Mouse (Mus musculus): ENCODE measurements around the gene Tenm2. TPM values are rescaled to one million over a fixed set of nuclear protein-coding genes. Genes with fewer than 3 reads are reported as not detected.

The Tenm2 gene
- polyA plus RNA-seq, 1 experiment from 2014 or later: 0.01 TPM

DNA sequence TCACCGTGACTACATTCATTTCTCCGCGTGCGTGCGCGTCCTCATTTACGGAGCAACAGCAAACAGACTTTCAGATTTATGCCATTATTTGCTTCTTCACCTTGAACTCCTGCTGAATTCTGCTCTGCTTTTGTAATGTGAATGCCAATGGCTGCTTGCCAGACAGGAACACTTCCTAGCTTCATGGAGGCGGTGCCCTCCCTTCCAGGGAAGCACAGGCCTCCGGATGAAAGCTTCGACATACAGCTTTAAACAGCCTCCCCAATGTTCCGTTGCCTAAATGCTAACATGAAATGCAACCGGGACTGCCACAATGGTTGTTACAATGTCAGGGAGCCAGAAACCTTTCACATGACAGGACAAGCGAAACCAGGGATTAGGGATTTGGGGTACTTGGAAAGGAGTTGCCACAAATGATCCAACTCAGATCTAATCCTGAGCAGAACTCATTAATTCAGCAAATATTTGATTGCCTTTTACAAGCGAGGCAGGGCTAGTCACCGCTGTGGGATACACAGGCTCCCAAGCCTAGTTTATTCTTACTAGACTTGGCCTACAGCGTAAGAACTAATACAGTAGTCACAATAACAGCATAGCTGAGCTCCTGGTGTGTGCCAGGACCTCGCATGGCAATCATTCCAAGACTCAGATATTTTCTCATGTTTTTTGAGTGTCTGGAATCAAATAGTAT, 970.8 kb downstream of the Tenm2 start:
- Histone ChIP-seq H3K9me3 (replicated peaks; ENCODE audit: control insufficient read depth, low read length) (no peaks in the 10 kb centered on the region), H3K36me3 (ENCODE audit: control insufficient read depth, insufficient read depth) (no peaks in the 10 kb centered on the region), H3K9ac (ENCODE audit: low read depth, low read length) (no peak overlapping the region), H3K4me2 (ENCODE audit: low read depth, low read length) (no peak overlapping the region), H3K27me3 (ENCODE audit: control insufficient read depth, insufficient read depth, low read depth, low read length) (no peaks in the 10 kb centered on the region), H3K27ac (ENCODE audit: low read length) (no peak overlapping the region), H3K4me3 (ENCODE audit: low read depth, low read length) (no peak overlapping the region), H3K4me1 (ENCODE audit: control insufficient read depth, low read depth, low read length) (no peaks in the 10 kb centered on the region)
- ATAC-seq (ENCODE audit: low read depth): no peak
- 74% methylated on average over 17 of the region's 17 CpGs for WGBS (ENCODE audit: insufficient replicate concordance)

DNA sequence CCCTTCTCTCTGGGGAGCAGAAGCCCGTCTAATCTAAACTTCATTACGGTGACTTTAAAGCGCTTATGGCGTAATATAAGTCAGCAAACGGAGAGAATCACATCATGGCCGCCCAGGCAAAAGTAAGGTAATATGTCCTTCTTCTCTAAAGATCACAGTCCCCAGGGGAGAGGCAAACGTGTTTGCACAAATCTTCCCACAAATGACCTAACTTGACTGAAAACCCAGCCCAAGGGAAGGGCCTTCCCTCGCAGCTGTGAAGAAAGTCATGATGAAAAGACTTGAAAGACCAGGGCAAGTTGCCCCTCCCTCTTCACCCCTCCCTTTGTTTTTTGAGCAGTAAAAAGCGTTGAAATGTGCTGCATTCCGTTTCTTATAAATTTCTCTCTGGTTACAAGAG, 971.9 kb downstream of the Tenm2 start:
- no peaks in the 10 kb centered on the region for H3K36me3 ChIP-seq (ENCODE audit: control insufficient read depth, insufficient read depth)
- H3K27ac ChIP-seq (ENCODE audit: low read length): no peak overlapping the region
- H3K27me3 ChIP-seq (ENCODE audit: control insufficient read depth, insufficient read depth, low read depth, low read length): no peaks in the 10 kb centered on the region
- no peak overlapping the region for H3K4me2 ChIP-seq (ENCODE audit: low read depth, low read length)
- H3K4me3 ChIP-seq (ENCODE audit: low read depth, low read length): no peak overlapping the region
- no peaks in the 10 kb centered on the region for H3K9me3 ChIP-seq (replicated peaks; ENCODE audit: control insufficient read depth, low read length)
- no peak for ATAC-seq (ENCODE audit: low read depth)
- H3K4me1 ChIP-seq (ENCODE audit: control insufficient read depth, low read depth, low read length): no peaks in the 10 kb centered on the region
- no peak overlapping the region for H3K9ac ChIP-seq (ENCODE audit: low read depth, low read length)
- 50% methylated on average over 10 of the region's 10 CpGs for WGBS (ENCODE audit: insufficient replicate concordance)

DNA sequence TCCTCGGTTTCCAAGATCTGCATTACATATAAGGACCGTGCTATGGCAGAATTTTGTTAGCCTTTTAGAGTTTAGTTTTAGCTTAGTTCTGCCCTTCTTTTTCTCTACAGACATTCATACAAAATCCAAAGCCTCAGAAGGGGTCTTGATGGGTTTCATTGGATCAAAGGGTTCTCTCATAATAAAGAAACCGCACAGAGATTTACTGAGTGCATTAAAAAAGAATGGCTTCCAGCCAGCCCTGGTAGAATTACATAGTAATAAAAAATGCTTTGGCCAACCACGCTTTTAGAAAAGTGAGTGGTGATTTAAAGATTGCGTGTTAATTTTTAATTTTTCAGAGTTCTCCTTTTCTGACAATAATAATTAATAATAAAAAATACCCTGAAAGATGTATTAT, 978.6 kb downstream of the Tenm2 start:
- Histone ChIP-seq H3K4me3 (ENCODE audit: low read depth, low read length) (no peak overlapping the region), H3K27me3 (ENCODE audit: control insufficient read depth, insufficient read depth, low read depth, low read length) (no peaks in the 10 kb centered on the region), H3K27ac (ENCODE audit: low read length) (no peak overlapping the region), H3K36me3 (ENCODE audit: control insufficient read depth, insufficient read depth) (no peaks in the 10 kb centered on the region), H3K4me1 (ENCODE audit: control insufficient read depth, low read depth, low read length) (no peaks in the 10 kb centered on the region), H3K4me2 (ENCODE audit: low read depth, low read length) (no peak overlapping the region), H3K9ac (ENCODE audit: low read depth, low read length) (no peak overlapping the region), H3K9me3 (replicated peaks; ENCODE audit: control insufficient read depth, low read length) (no peaks in the 10 kb centered on the region; the same call in 1 of the 2 replicates)
- no peak for ATAC-seq (ENCODE audit: low read depth)
- 66% methylated on average over 5 of the region's 5 CpGs for WGBS (ENCODE audit: insufficient replicate concordance)

DNA sequence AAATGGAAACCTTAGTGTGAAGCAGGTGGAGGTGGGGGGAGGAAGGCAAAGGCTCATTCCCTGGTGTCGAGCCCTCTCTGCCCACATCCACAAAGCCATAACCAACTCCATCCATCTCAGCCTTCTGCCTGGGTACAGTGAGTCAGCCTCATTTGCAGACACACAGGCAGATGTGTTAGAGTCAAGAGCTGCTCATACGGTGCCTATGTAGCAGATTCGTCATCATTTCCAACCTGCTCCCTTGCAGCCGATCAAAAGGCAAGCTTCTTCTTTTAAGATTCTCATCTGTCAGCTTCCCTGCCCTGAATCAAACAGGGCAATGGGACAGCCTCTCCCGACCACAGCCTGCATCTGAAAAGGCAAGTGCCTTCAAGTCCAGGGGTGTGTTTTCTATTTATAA, 979.0 kb downstream of the Tenm2 start:
- Histone ChIP-seq H3K36me3 (ENCODE audit: control insufficient read depth, insufficient read depth) (no peaks in the 10 kb centered on the region), H3K4me1 (ENCODE audit: control insufficient read depth, low read depth, low read length) (no peaks in the 10 kb centered on the region), H3K27ac (ENCODE audit: low read length) (no peak overlapping the region), H3K27me3 (ENCODE audit: control insufficient read depth, insufficient read depth, low read depth, low read length) (no peaks in the 10 kb centered on the region), H3K9ac (ENCODE audit: low read depth, low read length) (no peak overlapping the region), H3K4me3 (ENCODE audit: low read depth, low read length) (no peak overlapping the region), H3K9me3 (replicated peaks; ENCODE audit: control insufficient read depth, low read length) (no peaks in the 10 kb centered on the region; the same call in 1 of the 2 replicates), H3K4me2 (ENCODE audit: low read depth, low read length) (no peak overlapping the region)
- ATAC-seq (ENCODE audit: low read depth): no peak
- 59% methylated on average over 5 of the region's 5 CpGs for WGBS (ENCODE audit: insufficient replicate concordance)

DNA sequence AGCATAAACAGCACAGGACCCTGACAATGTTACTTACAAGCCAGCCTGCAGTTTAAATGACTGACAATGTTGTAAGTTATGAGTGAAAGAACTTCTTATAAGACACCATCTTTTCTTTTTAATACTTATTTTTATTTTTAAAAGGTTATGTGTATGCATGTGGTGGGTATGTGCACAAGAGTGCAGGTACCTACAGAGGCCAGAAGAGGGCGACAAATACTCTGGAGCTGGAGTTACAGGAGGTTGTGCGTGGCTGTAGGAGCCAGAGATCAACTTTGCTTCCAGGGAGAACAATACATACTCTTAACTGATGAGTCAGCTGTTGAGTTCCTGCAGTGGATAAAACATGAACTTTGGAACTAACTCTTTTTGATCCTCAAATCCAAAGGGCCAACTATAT, 981.7 kb downstream of the Tenm2 start:
- no peak overlapping the region for H3K27ac ChIP-seq (ENCODE audit: low read length)
- no peak overlapping the region for H3K9ac ChIP-seq (ENCODE audit: low read depth, low read length)
- H3K4me1 ChIP-seq (ENCODE audit: control insufficient read depth, low read depth, low read length): no peaks in the 10 kb centered on the region
- no peak for ATAC-seq (ENCODE audit: low read depth)
- H3K4me3 ChIP-seq (ENCODE audit: low read depth, low read length): no peak overlapping the region
- H3K27me3 ChIP-seq (ENCODE audit: control insufficient read depth, insufficient read depth, low read depth, low read length): no peaks in the 10 kb centered on the region
- H3K4me2 ChIP-seq (ENCODE audit: low read depth, low read length): no peak overlapping the region
- no peaks in the 10 kb centered on the region for H3K36me3 ChIP-seq (ENCODE audit: control insufficient read depth, insufficient read depth)
- H3K9me3 ChIP-seq (replicated peaks; ENCODE audit: control insufficient read depth, low read length): no peaks in the 10 kb centered on the region; the same call in 1 of the 2 replicates
- 58% methylated on average over 2 of the region's 2 CpGs for WGBS (ENCODE audit: insufficient replicate concordance)

DNA sequence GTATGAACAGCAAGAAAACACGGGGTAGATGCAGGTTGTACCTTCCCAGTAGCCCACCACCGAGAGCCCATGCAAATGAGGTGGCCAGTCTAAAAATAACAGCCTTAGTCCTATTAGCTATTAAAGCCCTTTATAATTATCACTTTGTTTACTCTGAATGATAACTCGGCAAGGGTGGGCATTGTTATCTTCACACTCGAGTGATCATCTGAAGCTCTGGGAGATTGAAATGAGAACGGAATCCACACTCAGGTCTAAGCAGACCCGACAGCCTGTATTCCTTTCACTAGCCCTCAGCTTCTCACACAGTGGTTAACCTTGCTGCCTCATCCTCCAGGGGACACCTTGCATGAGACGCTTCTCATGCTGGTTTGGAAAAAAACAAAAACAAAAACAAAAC, 985.7 kb downstream of the Tenm2 start:
- no peak overlapping the region for H3K4me2 ChIP-seq (ENCODE audit: low read depth, low read length)
- 47% methylated on average over 7 of the region's 7 CpGs for WGBS (ENCODE audit: insufficient replicate concordance)
- H3K27me3 ChIP-seq (ENCODE audit: control insufficient read depth, insufficient read depth, low read depth, low read length): no peaks in the 10 kb centered on the region
- no peak overlapping the region for H3K9ac ChIP-seq (ENCODE audit: low read depth, low read length)
- no peaks in the 10 kb centered on the region for H3K36me3 ChIP-seq (ENCODE audit: control insufficient read depth, insufficient read depth)
- no peak overlapping the region for H3K4me3 ChIP-seq (ENCODE audit: low read depth, low read length)
- H3K9me3 ChIP-seq (replicated peaks; ENCODE audit: control insufficient read depth, low read length): no peaks in the 10 kb centered on the region; the same call in 1 of the 2 replicates
- H3K4me1 ChIP-seq (ENCODE audit: control insufficient read depth, low read depth, low read length): no peaks in the 10 kb centered on the region
- H3K27ac ChIP-seq (ENCODE audit: low read length): no peak overlapping the region
- no peak for ATAC-seq (ENCODE audit: low read depth)

DNA sequence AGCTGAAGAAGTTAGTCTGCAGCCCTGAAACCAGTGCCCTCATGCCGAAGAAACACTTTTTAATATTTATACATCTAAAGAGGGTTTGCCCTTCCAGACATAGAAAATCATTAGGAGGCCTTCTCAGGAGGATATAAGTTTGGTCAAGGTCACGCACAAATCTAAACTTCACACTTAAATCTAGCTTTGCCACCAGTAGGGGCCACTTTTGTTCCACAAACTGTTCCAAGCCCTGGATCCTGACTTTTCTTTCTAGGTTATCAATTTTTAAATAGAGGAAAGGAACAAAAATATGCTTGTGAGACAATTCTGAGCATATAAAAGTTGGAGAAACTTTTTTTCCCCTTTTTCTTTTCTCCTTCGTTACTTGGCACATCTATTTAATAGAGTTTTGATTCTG, 989.6 kb downstream of the Tenm2 start:
- Histone ChIP-seq H3K9ac (ENCODE audit: low read depth, low read length) (no peak overlapping the region), H3K4me3 (ENCODE audit: low read depth, low read length) (no peak overlapping the region), H3K27ac (ENCODE audit: low read length) (no peak overlapping the region), H3K9me3 (replicated peaks; ENCODE audit: control insufficient read depth, low read length) (no peaks in the 10 kb centered on the region), H3K36me3 (ENCODE audit: control insufficient read depth, insufficient read depth) (no peaks in the 10 kb centered on the region), H3K4me1 (ENCODE audit: control insufficient read depth, low read depth, low read length) (no peaks in the 10 kb centered on the region), H3K27me3 (ENCODE audit: control insufficient read depth, insufficient read depth, low read depth, low read length) (no peaks in the 10 kb centered on the region), H3K4me2 (ENCODE audit: low read depth, low read length) (no peak overlapping the region)
- no peak for ATAC-seq (ENCODE audit: low read depth)
- WGBS (ENCODE audit: insufficient replicate concordance): 61% methylated on average over 3 of the region's 3 CpGs

DNA sequence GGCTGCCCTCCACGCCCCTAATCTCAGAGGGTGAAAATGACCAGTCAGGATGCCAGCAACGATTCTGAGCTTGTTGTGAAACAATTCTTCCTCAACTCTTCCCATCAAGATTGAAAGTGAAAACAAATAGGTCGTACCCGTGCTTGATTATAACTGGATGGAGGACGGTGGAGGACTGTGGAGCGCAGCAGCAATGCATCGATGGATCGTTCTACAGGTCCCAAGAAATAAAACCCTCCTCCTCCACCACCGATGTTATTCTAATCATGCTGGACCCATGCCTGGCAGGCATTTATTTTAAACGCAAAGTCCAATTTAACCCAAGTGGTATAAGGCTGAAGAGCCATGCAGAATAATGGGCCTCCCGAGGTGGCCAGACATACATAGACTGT, 991.3 kb downstream of the Tenm2 start:
- Histone ChIP-seq H3K4me1 (ENCODE audit: control insufficient read depth, low read depth, low read length) (no peaks in the 10 kb centered on the region), H3K9me3 (replicated peaks; ENCODE audit: control insufficient read depth, low read length) (no peaks in the 10 kb centered on the region), H3K27me3 (ENCODE audit: control insufficient read depth, insufficient read depth, low read depth, low read length) (no peaks in the 10 kb centered on the region), H3K27ac (ENCODE audit: low read length) (no peak overlapping the region), H3K4me2 (ENCODE audit: low read depth, low read length) (no peak overlapping the region), H3K4me3 (ENCODE audit: low read depth, low read length) (no peak overlapping the region), H3K36me3 (ENCODE audit: control insufficient read depth, insufficient read depth) (no peaks in the 10 kb centered on the region), H3K9ac (ENCODE audit: low read depth, low read length) (no peak overlapping the region)
- ATAC-seq (ENCODE audit: low read depth): no peak
- WGBS (ENCODE audit: insufficient replicate concordance): 71% methylated on average over 11 of the region's 11 CpGs

DNA sequence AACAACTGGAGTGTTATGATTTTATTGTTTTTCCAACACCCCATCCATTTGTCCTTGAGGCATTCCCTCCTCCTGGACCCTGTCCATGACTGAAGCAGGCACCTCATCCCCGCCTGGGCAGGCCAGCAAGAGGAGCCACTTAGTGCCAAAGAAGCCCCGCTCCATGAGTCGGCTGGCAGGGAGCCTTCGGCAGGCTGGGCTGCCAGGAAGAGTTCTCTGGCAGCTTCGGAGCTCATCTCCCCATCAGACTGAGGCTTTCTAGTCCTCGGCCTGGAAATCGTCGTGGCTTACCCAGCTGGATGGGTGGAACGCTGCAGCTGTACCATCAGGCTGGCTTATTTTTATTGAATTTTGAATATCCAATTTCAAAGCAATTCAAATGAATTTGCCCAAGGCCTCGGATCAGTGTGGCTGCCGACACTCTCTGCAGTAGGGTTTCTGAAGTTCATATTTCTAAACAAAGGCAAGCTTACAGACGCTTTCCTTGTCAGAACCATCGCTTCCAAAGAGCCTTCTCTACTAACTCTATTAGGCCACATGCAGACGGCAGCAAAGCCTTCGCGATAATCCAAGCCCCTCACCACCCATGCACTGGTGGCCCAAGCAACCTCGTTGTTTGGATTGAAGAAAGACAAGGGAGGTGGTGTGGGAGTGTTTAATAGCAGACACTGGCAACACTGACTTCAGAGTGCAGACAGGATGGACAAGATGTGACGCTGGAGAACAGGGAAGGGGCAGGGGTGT, 991.8 kb downstream of the Tenm2 start:
- no peak for ATAC-seq (ENCODE audit: low read depth)
- H3K27ac ChIP-seq (ENCODE audit: low read length): no peak overlapping the region
- no peak overlapping the region for H3K4me2 ChIP-seq (ENCODE audit: low read depth, low read length)
- H3K27me3 ChIP-seq (ENCODE audit: control insufficient read depth, insufficient read depth, low read depth, low read length): no peaks in the 10 kb centered on the region
- H3K9me3 ChIP-seq (replicated peaks; ENCODE audit: control insufficient read depth, low read length): no peaks in the 10 kb centered on the region
- H3K4me1 ChIP-seq (ENCODE audit: control insufficient read depth, low read depth, low read length): no peaks in the 10 kb centered on the region
- H3K9ac ChIP-seq (ENCODE audit: low read depth, low read length): no peak overlapping the region
- no peak overlapping the region for H3K4me3 ChIP-seq (ENCODE audit: low read depth, low read length)
- H3K36me3 ChIP-seq (ENCODE audit: control insufficient read depth, insufficient read depth): no peaks in the 10 kb centered on the region
- 69% methylated on average over 18 of the region's 18 CpGs for WGBS (ENCODE audit: insufficient replicate concordance)

Measured in liver, embryonic 16.5 days (tissue).